Mouse (Mus musculus) MEL (cell line): ENCODE results near the gene Dirc2. TPM values are rescaled to one million over a fixed set of nuclear protein-coding genes. Genes with fewer than 3 reads are reported as not detected.

Experiments
- DNase-seq: peaks from one replicate; pipeline ENCODE4 v3.0.0; 2011; ENCODE audit warnings: low read depth, low spot score
- H3K27ac ChIP-seq: 2 replicates; pipeline ENCODE4 v1.5.1; 2012; ENCODE audit warnings: low read depth, mild to moderate bottlenecking, control low read depth, low read length, moderate library complexity; ENCODE audit not compliant: control insufficient read depth
- H3K27me3 ChIP-seq, 2 experiments: fragments of 150-350 bp in 1 of 2; sonication (generic) in 1 of 2; 2 replicates each; pipeline ENCODE4 v1.6.1; 2012; ENCODE audit warnings: low read length in 2 of 2, mild to moderate bottlenecking in 2 of 2, improper control_type of control experiment in 1 of 2, moderate library complexity in 1 of 2; ENCODE audit not compliant: insufficient read depth in 2 of 2, control insufficient read depth in 1 of 2
- H3K36me3 ChIP-seq, 2 experiments: 2 replicates each; pipeline ENCODE4 v1.6.1; 2012 to 2014; ENCODE audit warnings: low read length in 2 of 2, improper control_type of control experiment in 1 of 2, inconsistent platforms in 1 of 2, mild to moderate bottlenecking in 1 of 2; ENCODE audit not compliant: insufficient read depth in 2 of 2, control insufficient read depth in 1 of 2
- H3K4me1 ChIP-seq, 2 experiments: fragments of 150-350 bp in 1 of 2; sonication (generic) in 1 of 2; 2 replicates each; pipeline ENCODE4 v1.6.1; 2012; ENCODE audit warnings: low read length in 2 of 2, improper control_type of control experiment in 1 of 2, mild to moderate bottlenecking in 1 of 2; ENCODE audit not compliant: insufficient read depth in 2 of 2, control insufficient read depth in 1 of 2
- H3K4me3 ChIP-seq, 2 experiments: fragments of 150-350 bp in 1 of 2; sonication (generic) in 1 of 2; 2 replicates each; pipeline ENCODE4 v1.5.1; 2012; ENCODE audit warnings: low read depth in 2 of 2, low read length in 2 of 2, mild to moderate bottlenecking in 2 of 2, moderate library complexity in 2 of 2, control low read depth in 1 of 2, improper control_type of control experiment in 1 of 2; ENCODE audit not compliant: control insufficient read depth in 1 of 2, insufficient read depth in 1 of 2
- H3K79me2 ChIP-seq: 2 replicates; pipeline ENCODE4 v1.6.1; 2012; ENCODE audit warnings: mild to moderate bottlenecking, low read length, moderate library complexity; ENCODE audit not compliant: control insufficient read depth, poor library complexity, insufficient read depth
- H3K9ac ChIP-seq: 2 replicates; pipeline ENCODE4 v1.6.1; 2012; ENCODE audit warnings: low read depth, mild to moderate bottlenecking, control low read depth, low read length, moderate library complexity; ENCODE audit not compliant: control insufficient read depth, poor library complexity, severe bottlenecking
- H3K9me3 ChIP-seq: fragments of 150-350 bp; sonication (generic); replicated peaks from 2 replicates; pipeline ENCODE4 v1.6.1; 2012; ENCODE audit warnings: mild to moderate bottlenecking, low read length, improper control_type of control experiment, moderate library complexity; ENCODE audit not compliant: insufficient read depth
- CTCF ChIP-seq, 3 experiments: IDR thresholded peaks in 2 of 3; conservative IDR thresholded peaks in 1 of 3; 2 replicates each; pipeline ENCODE4 v1.5.1; 2011 to 2012; ENCODE audit warnings: low read length in 3 of 3, low read depth in 2 of 3, mild to moderate bottlenecking in 2 of 3, improper control_type of control experiment in 1 of 3, inconsistent platforms in 1 of 3, mixed read lengths in 1 of 3, moderate library complexity in 1 of 3; ENCODE audit not compliant: control insufficient read depth in 1 of 3, insufficient read depth in 1 of 3, poor library complexity in 1 of 3, severe bottlenecking in 1 of 3
- E2F4 ChIP-seq: IDR thresholded peaks from 2 replicates; pipeline ENCODE4 v1.6.1; 2011; ENCODE audit warnings: low read depth, low read length, improper control_type of control experiment, borderline replicate concordance
- GABPA ChIP-seq: IDR thresholded peaks from 2 replicates; pipeline ENCODE4 v1.6.1; 2012; ENCODE audit warnings: low read depth, mild to moderate bottlenecking, inconsistent platforms, low read length, improper control_type of control experiment, moderate library complexity
- GATA1 ChIP-seq: IDR thresholded peaks from 2 replicates; pipeline ENCODE4 v1.6.1; 2011; ENCODE audit warnings: low read depth, low read length, improper control_type of control experiment
- KAT2A ChIP-seq: conservative IDR thresholded peaks from 2 replicates; pipeline ENCODE4 v1.6.1; 2012; ENCODE audit warnings: low read depth, low read length, improper control_type of control experiment, inconsistent platforms
- MEF2A ChIP-seq: IDR thresholded peaks from 2 replicates; pipeline ENCODE4 v1.6.1; 2014; ENCODE audit warnings: low read depth, mild to moderate bottlenecking, inconsistent platforms, low read length, improper control_type of control experiment; ENCODE audit not compliant: poor library complexity, insufficient replicate concordance, severe bottlenecking; ENCODE audit errors: extremely low read depth
- MXI1 ChIP-seq: IDR thresholded peaks from 2 replicates; pipeline ENCODE4 v1.6.1; 2011; ENCODE audit warnings: mild to moderate bottlenecking, low read depth, low read length, improper control_type of control experiment
- MYB ChIP-seq: IDR thresholded peaks from 2 replicates; pipeline ENCODE4 v1.6.1; 2011; ENCODE audit warnings: mild to moderate bottlenecking, low read depth, low read length, improper control_type of control experiment
- MYC ChIP-seq: IDR thresholded peaks from 2 replicates; pipeline ENCODE4 v1.6.1; 2011; ENCODE audit warnings: low read depth, mild to moderate bottlenecking, low read length, improper control_type of control experiment, moderate library complexity
- POLR2AphosphoS2 ChIP-seq: IDR thresholded peaks from 2 replicates; pipeline ENCODE4 v1.6.1; 2011; ENCODE audit warnings: low read length, improper control_type of control experiment
- RAD21 ChIP-seq: IDR thresholded peaks from 2 replicates; pipeline ENCODE4 v1.6.1; 2011; ENCODE audit warnings: mild to moderate bottlenecking, low read depth, low read length, improper control_type of control experiment
- RCOR1 ChIP-seq: IDR thresholded peaks from 2 replicates; pipeline ENCODE4 v1.6.1; 2012; ENCODE audit warnings: low read depth, mild to moderate bottlenecking, inconsistent platforms, low read length, improper control_type of control experiment
- SMC3 ChIP-seq: IDR thresholded peaks from 2 replicates; pipeline ENCODE4 v1.6.1; 2011; ENCODE audit warnings: low read depth, low read length, improper control_type of control experiment
- TAL1 ChIP-seq: IDR thresholded peaks from 2 replicates; pipeline ENCODE4 v1.6.1; 2012; ENCODE audit warnings: mild to moderate bottlenecking, inconsistent platforms, low read length, moderate library complexity, mixed read lengths
- USF1 ChIP-seq: IDR thresholded peaks from 2 replicates; pipeline ENCODE4 v1.6.1; 2014; ENCODE audit warnings: low read depth, mild to moderate bottlenecking, inconsistent platforms, low read length, improper control_type of control experiment, moderate library complexity
- USF2 ChIP-seq, 2 experiments: IDR thresholded peaks; 2 replicates each; pipeline ENCODE4 v1.6.1; 2011 to 2012; ENCODE audit warnings: improper control_type of control experiment in 2 of 2, low read length in 2 of 2, borderline replicate concordance in 1 of 2, inconsistent platforms in 1 of 2, low read depth in 1 of 2, mild to moderate bottlenecking in 1 of 2; ENCODE audit not compliant: insufficient read depth in 1 of 2
- ZC3H11A ChIP-seq: IDR thresholded peaks from 2 replicates; pipeline ENCODE4 v1.6.1; 2012; ENCODE audit warnings: low read depth, mild to moderate bottlenecking, inconsistent platforms, low read length, improper control_type of control experiment
- polyA plus RNA-seq, 2 experiments: library from polyadenylated mRNA; stranded (reverse) in 1 of 2; unstranded in 1 of 2; fragments of >175 nt in 1 of 2; fragments of >200 nt in 1 of 2; gene quantifications; 2 replicates each; pipeline versions ENCODE4 v1.2.1 to v1.2.4; 2012; ENCODE audit warnings: low replicate concordance in 2 of 2, low read depth in 1 of 2; ENCODE audit not compliant: insufficient read length in 2 of 2, insufficient read depth in 1 of 2, missing spikeins in 1 of 2
- total RNA-seq: library from RNA; depleted of rRNA; stranded (reverse); fragments of 300-350 nt; gene quantifications from 2 replicates; pipeline ENCODE4 v1.2.3, GENCODE M21; 2012

The Dirc2 gene
- total and polyA plus RNA-seq, 3 experiments = 1.6 to 4.1 TPM; not detected in 1

DNA sequence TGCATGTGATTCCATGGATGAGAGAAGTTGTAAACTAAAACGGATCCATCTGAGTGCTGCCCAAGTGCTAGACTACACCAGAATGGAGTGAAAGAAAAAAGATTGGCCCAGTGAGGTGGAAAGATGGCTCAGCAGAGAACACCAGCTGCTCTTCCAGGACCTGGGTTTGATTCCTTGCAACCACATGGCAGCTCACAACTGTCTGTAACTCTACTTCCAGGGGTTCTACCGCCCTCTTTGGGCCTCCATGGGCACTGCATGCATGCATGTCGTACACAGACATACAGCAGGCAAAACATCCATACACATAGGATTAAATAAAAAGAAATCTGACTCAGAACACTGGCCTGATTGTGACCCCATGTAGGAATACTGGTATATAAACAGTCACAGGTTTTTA is 52.9 kb downstream of the Dirc2 start:
- Histone ChIP-seq H3K9me3 (no peaks in the 10 kb centered on the region), H3K4me3 (no peak overlapping the region), H3K4me1 (no peaks in the 10 kb centered on the region), H3K27me3 (no peaks in the 10 kb centered on the region), H3K27ac (no peak overlapping the region), H3K36me3 (no peaks in the 10 kb centered on the region), H3K79me2 (no peaks in the 10 kb centered on the region), H3K9ac (no peak overlapping the region)
- DNase-seq = peak; percentile 39
- TF ChIP-seq CTCF (IDR thresholded peaks at IDR 0.05 in 2 of 3, conservative IDR thresholded peaks at IDR 0.05 in 1 of 3; ENCODE audit: control insufficient read depth in 1 of 3, insufficient read depth in 1 of 3, low read depth in 2 of 3, low read length in 3 of 3, poor library complexity in 1 of 3, severe bottlenecking in 1 of 3) (peak; percentile 52 to 56 (median 55); a peak in 5 of 6 replicates), SMC3 (peak; percentile 41), RAD21 (peak; percentile 48), E2F4 (no peak)

DNA sequence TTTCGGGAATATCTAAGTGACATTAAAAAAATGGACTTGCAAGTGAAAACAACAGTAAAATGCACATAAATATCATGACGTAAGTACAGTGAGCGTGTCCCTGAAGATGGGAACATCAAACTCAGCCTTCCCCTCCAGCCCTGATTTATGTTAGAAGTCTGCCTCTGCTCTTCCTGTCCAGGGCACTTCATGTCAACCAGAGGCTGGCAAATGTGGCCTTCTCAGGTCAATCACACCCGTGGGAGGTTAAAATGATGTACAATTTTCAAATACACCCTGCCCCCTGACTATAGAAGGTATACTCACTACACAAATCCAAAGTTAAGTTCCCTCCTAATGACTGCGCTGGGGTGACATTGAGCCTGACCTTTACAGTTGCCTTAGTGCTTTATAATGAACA is 53.4 kb downstream of the Dirc2 start:
- no peaks in the 10 kb centered on the region for H3K79me2 ChIP-seq
- H3K4me1 ChIP-seq = no peaks in the 10 kb centered on the region
- H3K9me3 ChIP-seq = no peaks in the 10 kb centered on the region
- no peak for TF ChIP-seq MYB
- no peak for TF ChIP-seq MXI1
- no peak for TF ChIP-seq MEF2A
- TF ChIP-seq CTCF (IDR thresholded peaks at IDR 0.05 in 2 of 3, conservative IDR thresholded peaks at IDR 0.05 in 1 of 3; ENCODE audit: control insufficient read depth in 1 of 3, insufficient read depth in 1 of 3, low read depth in 2 of 3, low read length in 3 of 3, poor library complexity in 1 of 3, severe bottlenecking in 1 of 3) = no peak
- TF ChIP-seq USF2 (IDR thresholded peaks at IDR 0.05; ENCODE audit: borderline replicate concordance in 1 of 2, insufficient read depth in 1 of 2, low read depth in 1 of 2, low read length in 2 of 2) = no peak
- no peak for TF ChIP-seq USF1
- no peak for TF ChIP-seq RCOR1
- TF ChIP-seq GABPA = no peak
- no peak for TF ChIP-seq TAL1
- TF ChIP-seq GATA1 = no peak
- TF ChIP-seq POLR2AphosphoS2 = no peak
- TF ChIP-seq ZC3H11A = no peak
- no peak for TF ChIP-seq MYC
- TF ChIP-seq E2F4 = no peak
- TF ChIP-seq KAT2A = no peak
- no peaks in the 10 kb centered on the region for H3K36me3 ChIP-seq
- no peak overlapping the region for H3K4me3 ChIP-seq
- DNase-seq = no peak
- no peak overlapping the region for H3K27ac ChIP-seq
- H3K9ac ChIP-seq = no peak overlapping the region
- H3K27me3 ChIP-seq = no peaks in the 10 kb centered on the region
